Mouse (Mus musculus) lung, postnatal 4 days (tissue): ENCODE data around the gene Fam169b.
"Not testable (repeated sequence)": the region's sequence is repeated elsewhere in the genome, so short reads cannot be mapped to it uniquely, and the experiment has no call there.

Experiments used
- DNase-seq, 2 experiments: peaks; one replicate each; pipeline ENCODE4 v3.0.0; 2021

The Fam169b gene

DNA sequence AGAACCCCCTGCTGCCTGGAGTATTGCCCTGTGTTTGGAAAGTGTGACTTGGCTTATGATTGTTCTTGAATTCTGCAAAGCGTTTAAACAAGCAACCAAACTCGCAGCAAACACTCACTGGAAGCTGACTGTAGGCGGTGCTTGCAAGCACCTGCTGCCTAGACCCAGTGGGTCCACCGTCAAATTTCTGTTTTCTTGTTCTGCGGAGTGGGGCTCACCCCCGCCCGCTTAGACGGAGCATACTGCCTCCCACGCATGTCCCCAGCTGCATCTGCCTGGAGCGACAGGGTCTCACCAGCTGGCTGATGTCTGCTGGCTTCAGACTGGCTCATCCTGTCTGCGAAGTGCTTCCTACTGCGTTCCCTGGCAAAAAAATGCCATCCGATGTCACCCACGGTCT is 9.1 kb upstream of the Fam169b start:
- peak; percentile 54 to 65 for DNase-seq

DNA sequence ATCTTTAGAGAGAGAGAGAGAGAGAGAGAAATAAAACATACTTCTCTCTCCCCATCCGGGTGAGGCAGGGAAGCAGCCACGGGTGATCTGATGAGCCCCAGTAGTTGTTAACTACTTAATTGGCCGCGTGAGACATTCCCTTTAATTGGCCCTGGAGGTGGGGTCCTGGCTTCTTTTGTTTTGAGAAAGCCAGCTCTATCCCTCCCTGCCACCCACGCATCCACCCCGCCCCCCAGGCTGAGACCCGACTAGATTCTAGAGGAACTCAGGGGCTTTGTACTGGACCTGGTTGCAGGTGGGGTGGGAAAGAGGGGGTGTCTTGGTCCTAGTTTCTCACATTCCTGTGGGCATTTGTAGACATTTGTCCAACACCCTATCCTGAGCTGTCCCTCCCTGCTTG is 8.2 kb upstream of the Fam169b start:
- DNase-seq, result no peak

- DNase-seq, result no peak
Measured at GRCm38 (mm10) chr7:68266691-68267090, 6.9 kb upstream of the Fam169b start.

- no peak for DNase-seq
Measured at GRCm38 (mm10) chr7:68270551-68270950, 3.1 kb upstream of the Fam169b start.

- DNase-seq, result no peak
Measured at GRCm38 (mm10) chr7:68271816-68272215, 1.8 kb upstream of the Fam169b start.

GRCm38 (mm10) chr7:68272607-68273006 is 1.0 kb upstream of the Fam169b start:
- no peak for DNase-seq

DNA sequence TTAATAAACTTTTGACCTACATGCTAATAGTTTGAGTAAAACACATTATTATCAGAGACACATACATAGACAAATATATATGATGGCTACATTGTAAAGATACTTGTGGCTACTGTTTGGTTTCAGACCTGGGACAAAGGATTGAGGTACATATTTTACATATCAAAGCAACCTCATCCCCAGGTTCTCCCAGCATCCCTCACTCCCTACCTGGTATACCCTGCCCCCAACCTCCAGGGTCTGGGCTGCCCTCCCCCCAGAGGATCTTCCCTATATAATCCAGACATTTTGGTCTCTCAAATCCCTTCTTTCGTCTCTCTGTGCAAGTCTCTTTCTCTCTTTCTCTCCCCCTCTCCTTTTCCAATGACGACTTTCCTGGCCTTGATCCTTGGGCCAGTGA is 579 bp downstream of the Fam169b start:
- DNase-seq, result no peak

DNA sequence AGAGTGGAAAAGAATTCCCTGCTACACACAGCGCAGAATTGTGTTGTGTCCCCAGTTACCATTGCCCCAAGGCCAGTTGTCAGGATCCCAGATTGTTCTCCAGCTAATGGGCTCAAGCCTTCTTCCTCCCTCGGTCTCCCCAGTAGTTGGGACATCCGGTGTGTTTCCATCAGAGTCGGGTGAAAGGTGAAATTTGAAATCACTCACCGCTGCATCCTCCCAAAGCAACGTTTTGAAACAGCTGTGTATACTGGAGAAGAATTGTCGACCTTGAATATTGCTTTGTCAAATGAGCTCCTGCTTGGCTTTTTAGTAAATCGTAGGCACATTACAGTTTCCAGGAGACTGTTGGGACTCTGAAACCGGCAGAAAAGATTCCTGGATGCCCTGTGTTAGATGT is 1.3 kb downstream of the Fam169b start:
- no peak for DNase-seq

- not testable (repeated sequence) for DNase-seq
Measured at GRCm38 (mm10) chr7:68275445-68275837, 1.8 kb downstream of the Fam169b start.

DNA sequence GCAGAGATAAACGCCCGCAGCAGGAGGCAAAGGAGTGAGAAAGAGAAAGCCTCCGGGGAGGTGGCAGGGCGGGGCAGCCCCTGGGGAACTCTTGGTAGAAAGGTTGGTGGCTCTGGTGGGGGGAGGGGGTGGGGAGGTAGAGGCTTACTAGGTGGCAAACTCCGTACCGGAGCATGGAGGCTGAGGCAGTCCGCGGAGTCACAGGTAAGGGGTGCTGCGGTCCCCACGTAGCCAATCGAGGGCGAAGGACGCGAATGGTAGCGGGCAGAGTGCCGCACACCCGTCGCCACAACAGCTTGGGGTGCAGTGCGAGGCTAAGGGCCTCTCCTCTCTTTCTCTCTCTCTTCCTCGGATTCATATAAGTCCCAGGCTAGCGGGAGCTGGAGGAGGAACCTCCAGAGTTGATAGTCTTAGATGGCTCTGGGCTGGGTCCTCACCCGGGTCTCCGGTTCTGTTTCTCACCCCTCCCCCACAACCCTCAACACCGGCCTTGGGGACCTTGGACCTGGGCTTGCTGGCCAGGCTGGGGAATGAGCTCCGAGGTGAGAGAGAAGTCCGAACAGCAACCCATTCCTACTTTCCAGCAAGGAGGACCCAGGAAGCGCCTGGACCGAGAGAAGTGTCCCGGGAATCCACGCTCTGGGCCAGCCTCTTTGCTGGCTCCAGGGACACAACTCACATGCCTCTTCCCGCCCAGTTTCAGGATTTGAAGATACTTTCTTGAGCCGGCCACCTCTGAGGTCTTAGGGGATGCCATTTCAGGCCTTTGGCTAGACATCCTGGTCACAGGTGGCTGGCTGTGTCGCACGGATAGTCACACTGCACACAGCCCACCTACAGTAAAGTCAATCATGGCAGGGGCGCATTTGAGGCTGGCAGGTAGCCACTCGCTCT is 2.4 kb downstream of the Fam169b start:
- DNase-seq, result peak; percentile 24 to 33

DNA sequence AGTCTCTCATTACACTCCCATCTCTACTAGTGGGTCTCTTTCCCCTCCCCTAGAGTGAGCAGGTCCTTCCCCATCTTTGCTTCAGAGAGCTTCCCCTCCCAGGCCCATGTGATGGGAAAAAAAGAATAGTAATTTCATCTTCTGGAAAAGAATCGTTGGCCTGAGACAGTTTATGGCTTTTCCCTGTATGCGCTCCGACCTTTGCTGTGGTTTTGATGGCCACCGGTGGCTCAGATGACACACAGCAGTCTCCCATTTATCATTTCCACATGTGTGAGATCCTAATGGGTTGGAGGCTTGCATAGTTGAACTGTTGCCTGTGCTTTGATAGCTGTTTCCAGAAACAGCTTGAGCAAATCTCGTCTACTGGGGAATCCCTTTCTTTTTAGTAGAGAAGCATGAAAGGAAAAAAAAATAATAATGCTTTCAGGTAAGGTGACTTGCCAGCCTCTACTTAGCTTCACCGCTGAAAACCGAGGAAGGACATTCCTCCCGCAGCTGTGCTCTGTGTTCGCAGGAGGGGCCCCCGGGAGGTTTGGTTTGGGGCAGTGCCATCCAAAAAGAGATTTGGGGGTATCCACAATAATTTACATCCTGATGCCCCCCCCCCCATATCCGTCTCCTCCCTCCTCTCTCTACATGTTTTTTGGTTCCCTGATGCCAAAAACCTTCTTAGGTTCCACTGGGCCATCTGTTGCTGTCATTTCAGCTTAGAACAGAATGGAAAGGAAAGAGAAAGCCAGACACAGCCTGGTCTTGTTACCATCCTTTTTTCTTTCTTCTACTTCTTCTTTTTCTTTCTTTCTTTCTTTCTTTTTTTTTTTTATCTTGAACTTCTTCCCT is 3.6 kb downstream of the Fam169b start:
- no peak for DNase-seq

DNA sequence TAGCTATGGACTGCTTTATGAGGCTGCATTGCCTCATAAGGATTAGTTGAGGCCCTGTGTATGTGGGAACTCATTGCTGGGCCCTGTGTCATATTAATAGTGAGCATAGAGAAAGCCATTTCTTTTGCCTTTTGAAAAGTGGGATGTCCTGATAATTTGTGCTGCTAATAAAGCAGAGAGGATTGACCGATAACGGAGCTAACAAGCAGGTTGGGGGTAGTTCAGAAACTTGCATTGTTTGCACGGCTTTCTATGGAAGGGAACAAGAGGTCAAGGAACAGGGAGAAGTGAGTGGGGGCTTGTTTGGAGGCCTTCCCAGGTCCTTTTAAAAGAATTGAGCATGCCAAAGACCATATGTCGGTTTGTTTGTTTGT is 4.2 kb downstream of the Fam169b start:
- DNase-seq, result no peak

- no peak for DNase-seq
Measured at GRCm38 (mm10) chr7:68278385-68278784, 4.7 kb downstream of the Fam169b start.

- DNase-seq, result no peak
Measured at GRCm38 (mm10) chr7:68278908-68279307, 5.3 kb downstream of the Fam169b start.

DNA sequence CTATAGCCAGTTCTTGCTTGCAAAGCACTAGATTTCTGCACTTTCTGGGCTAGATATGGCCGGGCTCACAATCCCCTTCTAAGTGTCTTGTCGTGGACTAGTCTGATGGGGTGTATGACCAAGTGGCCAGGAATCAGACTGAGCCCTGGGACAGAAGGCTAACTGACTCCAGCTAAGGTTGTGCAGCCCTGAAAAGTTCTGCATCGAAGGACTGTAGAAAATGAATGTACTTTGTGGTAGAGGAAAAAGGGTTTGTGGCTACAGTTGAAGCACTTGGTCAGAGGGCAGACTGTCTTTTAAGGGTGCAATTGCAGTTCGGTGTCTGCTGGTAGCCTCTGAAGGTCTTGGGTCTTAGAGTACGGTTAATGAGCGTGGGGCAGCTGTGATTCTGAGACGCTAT is 5.8 kb downstream of the Fam169b start:
- DNase-seq, result no peak

GRCm38 (mm10) chr7:68280352-68280869 is 6.8 kb downstream of the Fam169b start:
- no peak for DNase-seq

DNA sequence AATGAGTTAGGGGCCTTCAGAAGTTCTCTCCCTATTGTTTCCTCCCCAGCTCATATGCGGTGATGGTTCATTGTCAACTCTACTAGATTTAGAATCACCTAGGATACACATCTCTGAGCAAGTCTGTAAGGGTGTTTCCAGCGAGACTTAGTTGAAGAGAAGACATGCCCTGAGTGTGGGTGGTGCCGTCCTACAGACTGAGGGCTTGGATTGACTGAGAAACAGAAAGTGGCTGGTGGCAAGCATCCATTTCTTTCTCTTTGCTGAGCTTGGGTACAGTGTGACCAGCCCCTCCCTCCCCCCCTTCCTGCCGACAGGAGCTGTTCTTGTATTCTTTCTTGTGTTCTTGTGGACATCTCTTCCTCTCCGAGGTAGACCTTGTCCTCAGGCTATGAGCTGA is 7.7 kb downstream of the Fam169b start:
- DNase-seq, result no peak

- no peak for DNase-seq
Measured at GRCm38 (mm10) chr7:68282304-68283132, 8.9 kb downstream of the Fam169b start.

GRCm38 (mm10) chr7:68283133-68283520 is 9.5 kb downstream of the Fam169b start:
- DNase-seq, result not testable (repeated sequence)

DNA sequence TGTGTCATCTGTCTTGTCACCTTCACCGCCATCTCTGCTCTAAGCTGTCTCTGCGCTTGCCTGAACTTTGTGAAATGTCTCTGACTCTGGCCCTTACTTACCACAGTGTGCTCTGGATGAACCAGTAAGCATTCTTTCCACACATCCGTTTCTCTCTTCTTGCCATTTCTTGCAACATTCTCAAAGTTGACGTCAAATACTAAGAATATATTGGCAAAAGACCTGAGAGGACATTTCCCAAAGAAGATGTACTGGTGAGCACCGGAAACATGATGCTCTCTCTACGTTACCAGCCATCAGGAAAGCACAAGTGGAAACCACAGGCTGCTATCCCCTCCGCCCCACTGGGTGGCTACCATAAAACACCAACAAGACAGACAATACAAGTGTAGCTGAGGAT is 10.1 kb downstream of the Fam169b start:
- DNase-seq, result no peak

GRCm38 (mm10) chr7:68285851-68286298 is 12.2 kb downstream of the Fam169b start:
- DNase-seq, result no peak
